31 mouse cellular contexts compared by ENCODE assay signal in the genomic region with DNA sequence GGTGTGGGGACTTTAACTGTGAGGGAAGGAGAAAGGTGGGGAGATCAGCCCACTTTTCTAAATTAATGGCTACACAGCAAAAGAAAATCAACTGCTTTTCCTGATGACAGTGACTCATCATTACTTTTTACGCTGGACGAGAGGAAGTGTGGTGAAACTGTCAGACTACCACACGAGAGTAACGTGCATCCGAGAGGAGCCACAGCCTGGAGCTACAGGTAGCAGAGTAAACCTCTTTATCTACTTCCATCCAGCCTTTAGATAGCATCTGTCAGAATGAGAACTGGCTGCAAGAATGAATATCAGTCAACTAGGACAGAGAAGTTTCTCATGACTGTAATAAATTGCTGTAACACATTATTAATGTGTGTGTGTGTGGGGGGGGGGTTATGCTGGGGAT. TPM values are rescaled to one million over a fixed set of nuclear protein-coding genes. Genes with fewer than 3 reads are reported as not detected.
DNase-seq lines count a peak whose midpoint lies in the region; ATAC-seq lines count a peak whose summit lies in the region.
"Had no signal": no experiment of that assay in that cellular context is flagged by ENCODE, and none has a peak within 500 bp of the region (broad histone marks: within the 10 kb centered on the region; RNA-seq: fewer than 3 reads in every experiment).

No protein-coding gene starts in this region.

- peaks cover 93% of the 10 kb centered on the region for H3K79me2 ChIP-seq in macrophage (ENCODE audit: inconsistent target)

- H3K4me3 ChIP-seq in liver, embryonic 12.5 days: no peak overlapping the region
- H3K4me3 ChIP-seq in macrophage (ENCODE audit: inconsistent target): peak overlapping the region; percentile 46
- H3K4me3 ChIP-seq in forebrain, embryonic 10.5 days: no peak overlapping the region
- H3K4me3 ChIP-seq: forebrain, embryonic 13.5 days; hindbrain, embryonic 10.5 days; neural tube, embryonic 15.5 days had no signal

- no peaks in the 10 kb centered on the region for H3K27me3 ChIP-seq in liver, embryonic 12.5 days (replicated peaks)
- H3K27me3 ChIP-seq in forebrain, embryonic 10.5 days (ENCODE audit: poor library complexity, severe bottlenecking): no peaks in the 10 kb centered on the region
- H3K27me3 ChIP-seq: forebrain, embryonic 13.5 days; neural tube, embryonic 15.5 days had no signal

- H3K36me3 ChIP-seq in liver, embryonic 12.5 days: no peaks in the 10 kb centered on the region
- H3K36me3 ChIP-seq in macrophage (ENCODE audit: inconsistent target): peaks cover 18% of the 10 kb centered on the region; the same call in 1 of the 2 replicates
- no peaks in the 10 kb centered on the region for H3K36me3 ChIP-seq in forebrain, embryonic 10.5 days (replicated peaks)
- H3K36me3 ChIP-seq: hindbrain, embryonic 10.5 days; neural tube, embryonic 15.5 days had no signal

- H3K4me1 ChIP-seq in liver, embryonic 12.5 days: peaks cover 7% of the 10 kb centered on the region; the same call in 1 of the 2 replicates
- H3K4me1 ChIP-seq in forebrain, embryonic 10.5 days: no peaks in the 10 kb centered on the region
- H3K4me1 ChIP-seq: forebrain, embryonic 13.5 days; hindbrain, embryonic 10.5 days; neural tube, embryonic 15.5 days had no signal

- peak; percentile 60 for ATAC-seq in liver, embryonic 12.5 days
- ATAC-seq in granulocyte monocyte progenitor cell, adult 5-6 weeks (replicated peaks; ENCODE audit: poor library complexity, severe bottlenecking): peak; percentile 85
- peak; percentile 34; the same call in 1 of the 2 replicates for ATAC-seq in neutrophil, adult 5-6 weeks (ENCODE audit: extremely low read depth, insufficient number of reproducible peaks, low FRiP score, poor library complexity, severe bottlenecking)
- ATAC-seq: forebrain, embryonic 13.5 days; hindbrain, embryonic 16.5 days; intestine, embryonic 16.5 days; midbrain, embryonic 16.5 days had no signal

- peak overlapping the region; percentile 7; the same call in 1 of the 2 replicates for H3K9ac ChIP-seq in liver, embryonic 12.5 days
- H3K9ac ChIP-seq: forebrain, embryonic 13.5 days; neural tube, embryonic 15.5 days had no signal

- DNase-seq in liver: no peak
- DNase-seq in forebrain, embryonic 10.5 days (ENCODE audit: extremely low spot score, low spot score): no peak
- DNase-seq in adrenal gland, postnatal 10 days: no peak
- DNase-seq in right cerebral cortex, postnatal 36 days (ENCODE audit: low spot score in 2 of 2): no peak
- DNase-seq: adrenal gland, postnatal 25 days; cerebellum, adult 9-11 months; kidney, adult 9 months; kidney, postnatal 14 days; lung, adult 18-20 months; lung, postnatal 10 days; right cerebral cortex, postnatal 25 days had no signal

- WGBS in liver, embryonic 12.5 days (ENCODE audit: insufficient replicate concordance): 34% methylated on average over 5 of the region's 5 CpGs
- 3% methylated on average over 5 of the region's 5 CpGs for WGBS in macrophage (ENCODE audit: missing documents)
- WGBS in forebrain, embryonic 10.5 days: 92% methylated on average over 5 of the region's 5 CpGs

- H3K9me3 ChIP-seq in liver, embryonic 12.5 days (replicated peaks): no peaks in the 10 kb centered on the region
- H3K9me3 ChIP-seq in forebrain, embryonic 10.5 days: no peaks in the 10 kb centered on the region
- H3K9me3 ChIP-seq: forebrain, embryonic 13.5 days; hindbrain, embryonic 10.5 days; neural tube, embryonic 15.5 days had no signal

- no peak overlapping the region for H3K27ac ChIP-seq in liver, embryonic 12.5 days
- H3K27ac ChIP-seq in macrophage: peak overlapping the region; percentile 97
- H3K27ac ChIP-seq in forebrain, embryonic 10.5 days: no peak overlapping the region
- H3K27ac ChIP-seq: forebrain, embryonic 13.5 days; hindbrain, embryonic 10.5 days; neural tube, embryonic 15.5 days had no signal

- no peak overlapping the region for H3K4me2 ChIP-seq in liver, embryonic 12.5 days
- H3K4me2 ChIP-seq: forebrain, embryonic 13.5 days; heart, embryonic 11.5 days; neural tube, embryonic 15.5 days had no signal

RNA-seq across cellular contexts. Expression of gene Clec4d, which starts 5.0 kb away (rescaled TPM):
- 0.71 and 0.98 TPM in 2 replicates for polyA plus RNA-seq in liver, embryonic 12.5 days (2016; fragmentation: Nextera tagmentation; extraction: Ambion mirVana)
- total RNA-seq in granulocyte monocyte progenitor cell, adult 5-6 weeks (2014; fragmentation: Nextera tagmentation): 5.1 and 10.7 TPM in 2 replicates
- total RNA-seq in granulocyte monocyte progenitor cell, adult 5-6 weeks (2017): 5.8 and 7.8 TPM in 2 replicates
- total RNA-seq in macrophage (2018; cell fraction: chromatin; rRNA removed): 1,000 to 10,000 TPM in 8 of 26 experiments, 100 to 1,000 TPM in 18; 106 to 2,736 (median 498) TPM
- total RNA-seq in macrophage (2018; cell fraction: cytosol; rRNA removed): 1,000 to 10,000 TPM in 4 of 26 experiments, 100 to 1,000 TPM in 22; 230 to 1,458 (median 586) TPM
- total RNA-seq in macrophage (2018; cell fraction: nucleus; rRNA removed): 1,000 to 10,000 TPM in 7 of 26 experiments, 100 to 1,000 TPM in 19; 113 to 1,952 (median 453) TPM
- 522 to 1,042 TPM (median 881 TPM) in 3 replicates for polyA plus RNA-seq in macrophage (2018)
- total RNA-seq in neutrophil, adult 5-6 weeks (2017): 512 and 520 TPM in 2 replicates
- polyA plus RNA-seq in forebrain, embryonic 10.5 days (2016; fragmentation: Nextera tagmentation; extraction: Ambion mirVana): not detected in 2 replicates
- total RNA-seq in adrenal gland, postnatal 10 days (2021): under 1 TPM; 0.21 to 0.60 TPM
- total RNA-seq: gastrocnemius, adult 18-20 months; layer of hippocampus, adult 18-20 months; layer of hippocampus, postnatal 14 days had no signal
- polyA plus RNA-seq: embryonic facial prominence, embryonic 11.5 days; forebrain, embryonic 13.5 days; hindbrain, embryonic 10.5 days; hindbrain, embryonic 16.5 days; midbrain, embryonic 16.5 days; neural tube, embryonic 15.5 days; testis, adult 2 months had no signal

RNA-seq across cellular contexts. Expression of gene Clec4e, which starts 22.7 kb away (rescaled TPM):
- polyA plus RNA-seq in liver, embryonic 12.5 days (2016; fragmentation: Nextera tagmentation; extraction: Ambion mirVana): 0.44 and 0.60 TPM in 2 replicates
- total RNA-seq in granulocyte monocyte progenitor cell, adult 5-6 weeks (2014; fragmentation: Nextera tagmentation): 16.3 and 20.5 TPM in 2 replicates
- 20.9 and 23.7 TPM in 2 replicates for total RNA-seq in granulocyte monocyte progenitor cell, adult 5-6 weeks (2017)
- total RNA-seq in macrophage (2018; cell fraction: chromatin; rRNA removed): 1,000 to 10,000 TPM in 10 of 26 experiments, 100 to 1,000 TPM in 13, 10 to 100 TPM in 3; 12.1 to 3,481 (median 600) TPM
- 1,000 to 10,000 TPM in 2 of 26 experiments, 100 to 1,000 TPM in 17, 10 to 100 TPM in 7; 12.4 to 1,445 (median 317) TPM for total RNA-seq in macrophage (2018; cell fraction: cytosol; rRNA removed)
- total RNA-seq in macrophage (2018; cell fraction: nucleus; rRNA removed): 1,000 to 10,000 TPM in 15 of 26 experiments, 100 to 1,000 TPM in 9, 10 to 100 TPM in 2; 22.2 to 4,021 (median 1,222) TPM
- 12.6 to 34.8 TPM (median 12.7 TPM) in 3 replicates for polyA plus RNA-seq in macrophage (2018)
- 180 and 189 TPM in 2 replicates for total RNA-seq in neutrophil, adult 5-6 weeks (2017)
- polyA plus RNA-seq in forebrain, embryonic 10.5 days (2016; fragmentation: Nextera tagmentation; extraction: Ambion mirVana): 0.06 TPM in 1 of 2 replicates, not detected in the other
- total RNA-seq in adrenal gland, postnatal 10 days (2021): under 1 TPM; 0.15 to 0.18 TPM
- total RNA-seq: adrenal gland, postnatal 25 days; gastrocnemius, adult 18-20 months; layer of hippocampus, adult 18-20 months; layer of hippocampus, postnatal 14 days had no signal
- polyA plus RNA-seq: embryonic facial prominence, embryonic 11.5 days; forebrain, embryonic 13.5 days; heart, embryonic 11.5 days; hindbrain, embryonic 10.5 days; hindbrain, embryonic 16.5 days; limb, embryonic 11.5 days; midbrain, embryonic 16.5 days; neural tube, embryonic 15.5 days; testis, adult 2 months had no signal

RNA-seq across cellular contexts. Expression of gene Clec4n, which starts 37.3 kb away (rescaled TPM):
- 4.8 and 6.4 TPM in 2 replicates for polyA plus RNA-seq in liver, embryonic 12.5 days (2016; fragmentation: Nextera tagmentation; extraction: Ambion mirVana)
- not detected in 2 replicates for total RNA-seq in granulocyte monocyte progenitor cell, adult 5-6 weeks (2014; fragmentation: Nextera tagmentation)
- 0.57 TPM in 1 of 2 replicates, not detected in the other for total RNA-seq in granulocyte monocyte progenitor cell, adult 5-6 weeks (2017)
- total RNA-seq in macrophage (2018; cell fraction: chromatin; rRNA removed): 100 to 1,000 TPM in 3 of 26 experiments, 10 to 100 TPM in 20, 1 to 10 TPM in 3; 4.9 to 246 (median 20.3) TPM
- 100 to 1,000 TPM in 16 of 26 experiments, 10 to 100 TPM in 10; 39.3 to 367 (median 181) TPM for total RNA-seq in macrophage (2018; cell fraction: cytosol; rRNA removed)
- 100 to 1,000 TPM in 12 of 26 experiments, 10 to 100 TPM in 14; 21.8 to 385 (median 70.8) TPM for total RNA-seq in macrophage (2018; cell fraction: nucleus; rRNA removed)
- 241 to 528 TPM (median 280 TPM) in 3 replicates for polyA plus RNA-seq in macrophage (2018)
- 29.6 and 30.4 TPM in 2 replicates for total RNA-seq in neutrophil, adult 5-6 weeks (2017)
- polyA plus RNA-seq in forebrain, embryonic 10.5 days (2016; fragmentation: Nextera tagmentation; extraction: Ambion mirVana): 0.22 and 0.48 TPM in 2 replicates
- total RNA-seq in adrenal gland, postnatal 10 days (2021): 1 to 10 TPM; 1.5 to 3.1 TPM
- total RNA-seq: layer of hippocampus, adult 18-20 months had no signal

RNA-seq across cellular contexts. Expression of gene Vmn2r19, which starts 41.2 kb away (rescaled TPM):
- polyA plus RNA-seq in liver, embryonic 12.5 days (2016; fragmentation: Nextera tagmentation; extraction: Ambion mirVana): not detected in 2 replicates
- total RNA-seq in granulocyte monocyte progenitor cell, adult 5-6 weeks (2014; fragmentation: Nextera tagmentation): not detected in 2 replicates
- not detected in 2 replicates for total RNA-seq in granulocyte monocyte progenitor cell, adult 5-6 weeks (2017)
- not detected for total RNA-seq in macrophage (2018; cell fraction: chromatin; rRNA removed)
- total RNA-seq in macrophage (2018; cell fraction: cytosol; rRNA removed): not detected
- total RNA-seq in macrophage (2018; cell fraction: nucleus; rRNA removed): not detected
- polyA plus RNA-seq in macrophage (2018): not detected in 3 replicates
- total RNA-seq in neutrophil, adult 5-6 weeks (2017): not detected in 2 replicates
- polyA plus RNA-seq in forebrain, embryonic 10.5 days (2016; fragmentation: Nextera tagmentation; extraction: Ambion mirVana): not detected in 2 replicates
- not detected for total RNA-seq in adrenal gland, postnatal 10 days (2021)
- total RNA-seq: adrenal gland, postnatal 25 days; gastrocnemius, adult 18-20 months; gastrocnemius, postnatal 4 days; layer of hippocampus, adult 18-20 months; layer of hippocampus, postnatal 14 days had no signal
- polyA plus RNA-seq: embryonic facial prominence, embryonic 11.5 days; forebrain, embryonic 13.5 days; heart, embryonic 11.5 days; heart, postnatal 0 days; hindbrain, embryonic 10.5 days; hindbrain, embryonic 16.5 days; intestine, embryonic 16.5 days; limb, embryonic 11.5 days; midbrain, embryonic 16.5 days; neural tube, embryonic 15.5 days; spleen, adult 2 months had no signal

Comparison
In these comparisons a context has a peak if more than half of its experiments do, and no peak if none do; other contexts are left out.
1. ATAC-seq: peak in every context shown above with its lines; median percentile 85 in granulocyte monocyte progenitor cell, adult 5-6 weeks; 60 in liver, embryonic 12.5 days; 34 in neutrophil, adult 5-6 weeks.
2. RNA of gene Clec4d, which starts 5.0 kb away (total RNA-seq): 512 to 520 TPM in neutrophil, adult 5-6 weeks; 5.1 to 10.7 TPM in granulocyte monocyte progenitor cell, adult 5-6 weeks and 0.21 to 0.60 TPM in adrenal gland, postnatal 10 days; every median in the first group is over 10 times any median in the second.
3. RNA of gene Clec4e, which starts 22.7 kb away (total RNA-seq): 180 to 189 TPM in neutrophil, adult 5-6 weeks and 16.3 to 23.7 TPM in granulocyte monocyte progenitor cell, adult 5-6 weeks; 0.15 to 0.18 TPM in adrenal gland, postnatal 10 days; every median in the first group is over 10 times any median in the second.